Mouse (Mus musculus): Measurements from ENCODE around the gene Bscl2. TPM values are rescaled to one million over a fixed set of nuclear protein-coding genes. Genes with fewer than 3 reads are reported as not detected.
A peak's percentile ranks its signal among the peaks of the same experiment; 100 is the strongest.

The Bscl2 gene
- polyA plus RNA-seq, 1 experiment from 2014 or later = 29.3 TPM

GRCm38 (mm10) chr19:8839103-8839907 is 2.0 kb downstream of the Bscl2 start, which contains the start of gene Gng3:
Gene Gng3, minus strand, starts transcription at chr19:8839194.
- WGBS (ENCODE audit: insufficient replicate concordance) = 78% methylated on average over 11 of the region's 11 CpGs
- peaks cover 9% of the 10 kb centered on the region for H3K36me3 ChIP-seq (ENCODE audit: control insufficient read depth, insufficient read depth)
- H3K4me3 ChIP-seq (ENCODE audit: low read depth, low read length) = peak within 1 kb of the TSS; percentile 80
- H3K27ac ChIP-seq (ENCODE audit: low read length) = 0 out of 2 replicates have a peak within 1 kb of the TSS, but pooled peaks have one; percentile 1
- H3K4me1 ChIP-seq (ENCODE audit: control insufficient read depth, low read depth, low read length) = peaks cover 29% of the 10 kb centered on the region
- peak within 1 kb of the TSS; percentile 75 for H3K4me2 ChIP-seq (ENCODE audit: low read depth, low read length)
- no peaks in the 10 kb centered on the region for H3K27me3 ChIP-seq (ENCODE audit: control insufficient read depth, insufficient read depth, low read depth, low read length)
- peak within 1 kb of the TSS; percentile 90 for H3K9ac ChIP-seq (ENCODE audit: low read depth, low read length)
- H3K9me3 ChIP-seq (replicated peaks; ENCODE audit: control insufficient read depth, low read length) = no peaks in the 10 kb centered on the region
- ATAC-seq (ENCODE audit: low read depth) = no peak

GRCm38 (mm10) chr19:8839908-8840791 is 2.9 kb downstream of the Bscl2 start:
- WGBS (ENCODE audit: insufficient replicate concordance) = 26% methylated on average over 29 of the region's 29 CpGs
- H3K4me1 ChIP-seq (ENCODE audit: control insufficient read depth, low read depth, low read length) = peaks cover 29% of the 10 kb centered on the region
- H3K9me3 ChIP-seq (replicated peaks; ENCODE audit: control insufficient read depth, low read length) = no peaks in the 10 kb centered on the region
- H3K4me2 ChIP-seq (ENCODE audit: low read depth, low read length) = peak overlapping the region; percentile 75
- H3K27ac ChIP-seq (ENCODE audit: low read length) = peak overlapping the region; percentile 43; the same call in 1 of the 2 replicates
- peaks cover 2% of the 10 kb centered on the region; the same call in 1 of the 2 replicates for H3K36me3 ChIP-seq (ENCODE audit: control insufficient read depth, insufficient read depth)
- H3K9ac ChIP-seq (ENCODE audit: low read depth, low read length) = peak overlapping the region; percentile 74
- H3K4me3 ChIP-seq (ENCODE audit: low read depth, low read length) = peak overlapping the region; percentile 67
- no peaks in the 10 kb centered on the region for H3K27me3 ChIP-seq (ENCODE audit: control insufficient read depth, insufficient read depth, low read depth, low read length)
- ATAC-seq (ENCODE audit: low read depth) = peak; percentile 73

GRCm38 (mm10) chr19:8841012-8841411 is 3.7 kb downstream of the Bscl2 start:
- no peak overlapping the region for H3K27ac ChIP-seq (ENCODE audit: low read length)
- WGBS (ENCODE audit: insufficient replicate concordance) = 82% methylated on average over 7 of the region's 7 CpGs
- no peak overlapping the region; the same call in 1 of the 2 replicates for H3K9ac ChIP-seq (ENCODE audit: low read depth, low read length)

GRCm38 (mm10) chr19:8842961-8843360 is 5.7 kb downstream of the Bscl2 start:
- Histone ChIP-seq H3K9ac (ENCODE audit: low read depth, low read length) (no peak overlapping the region), H3K27me3 (ENCODE audit: control insufficient read depth, insufficient read depth, low read depth, low read length) (no peaks in the 10 kb centered on the region), H3K4me3 (ENCODE audit: low read depth, low read length) (no peak overlapping the region), H3K27ac (ENCODE audit: low read length) (no peak overlapping the region), H3K4me1 (ENCODE audit: control insufficient read depth, low read depth, low read length) (peaks cover 21% of the 10 kb centered on the region), H3K4me2 (ENCODE audit: low read depth, low read length) (no peak overlapping the region), H3K9me3 (replicated peaks; ENCODE audit: control insufficient read depth, low read length) (no peaks in the 10 kb centered on the region), H3K36me3 (ENCODE audit: control insufficient read depth, insufficient read depth) (peaks cover 8% of the 10 kb centered on the region; the same call in 1 of the 2 replicates)
- whole genome bisulfite sequencing (ENCODE audit: insufficient replicate concordance) = 61% methylated on average over 6 of the region's 6 CpGs
- ATAC-seq (ENCODE audit: low read depth) = no peak

More at GRCm38 (mm10) chr19:8841012-8841411, 3.7 kb downstream of the Bscl2 start:
- Histone ChIP-seq H3K9me3 (replicated peaks; ENCODE audit: control insufficient read depth, low read length) (no peaks in the 10 kb centered on the region), H3K4me1 (ENCODE audit: control insufficient read depth, low read depth, low read length) (peaks cover 29% of the 10 kb centered on the region), H3K36me3 (ENCODE audit: control insufficient read depth, insufficient read depth) (peaks cover 3% of the 10 kb centered on the region; the same call in 1 of the 2 replicates), H3K4me3 (ENCODE audit: low read depth, low read length) (peak overlapping the region; percentile 67), H3K4me2 (ENCODE audit: low read depth, low read length) (peak overlapping the region; percentile 75), H3K27me3 (ENCODE audit: control insufficient read depth, insufficient read depth, low read depth, low read length) (no peaks in the 10 kb centered on the region)
- no peak for ATAC-seq (ENCODE audit: low read depth)

GRCm38 (mm10) chr19:8844371-8845129 is 7.3 kb downstream of the Bscl2 start:
- peaks cover 8% of the 10 kb centered on the region; the same call in 1 of the 2 replicates for H3K36me3 ChIP-seq (ENCODE audit: control insufficient read depth, insufficient read depth)
- WGBS (ENCODE audit: insufficient replicate concordance) = 59% methylated on average over 5 of the region's 5 CpGs
- no peak for ATAC-seq (ENCODE audit: low read depth)

GRCm38 (mm10) chr19:8848356-8848755 is 11.1 kb downstream of the Bscl2 start:
- Histone ChIP-seq H3K27ac (ENCODE audit: low read length) (no peak overlapping the region), H3K4me3 (ENCODE audit: low read depth, low read length) (no peak overlapping the region), H3K36me3 (ENCODE audit: control insufficient read depth, insufficient read depth) (peaks cover 8% of the 10 kb centered on the region; the same call in 1 of the 2 replicates), H3K9me3 (replicated peaks; ENCODE audit: control insufficient read depth, low read length) (no peaks in the 10 kb centered on the region), H3K27me3 (ENCODE audit: control insufficient read depth, insufficient read depth, low read depth, low read length) (no peaks in the 10 kb centered on the region), H3K4me2 (ENCODE audit: low read depth, low read length) (no peak overlapping the region), H3K9ac (ENCODE audit: low read depth, low read length) (no peak overlapping the region), H3K4me1 (ENCODE audit: control insufficient read depth, low read depth, low read length) (no peaks in the 10 kb centered on the region)
- ATAC-seq (ENCODE audit: low read depth) = no peak
- WGBS (ENCODE audit: insufficient replicate concordance) = 74% methylated on average over 5 of the region's 5 CpGs

More at GRCm38 (mm10) chr19:8844371-8845129, 7.3 kb downstream of the Bscl2 start:
- peaks cover 11% of the 10 kb centered on the region for H3K4me1 ChIP-seq (ENCODE audit: control insufficient read depth, low read depth, low read length)
- no peak overlapping the region for H3K27ac ChIP-seq (ENCODE audit: low read length)
- no peak overlapping the region for H3K4me2 ChIP-seq (ENCODE audit: low read depth, low read length)
- H3K4me3 ChIP-seq (ENCODE audit: low read depth, low read length) = no peak overlapping the region
- no peak overlapping the region for H3K9ac ChIP-seq (ENCODE audit: low read depth, low read length)
- H3K27me3 ChIP-seq (ENCODE audit: control insufficient read depth, insufficient read depth, low read depth, low read length) = no peaks in the 10 kb centered on the region
- H3K9me3 ChIP-seq (replicated peaks; ENCODE audit: control insufficient read depth, low read length) = no peaks in the 10 kb centered on the region

GRCm38 (mm10) chr19:8850402-8850901 is 13.2 kb downstream of the Bscl2 start, which contains the start of gene Lrrn4cl:
Gene Lrrn4cl, plus strand, starts transcription at chr19:8850768.
- Histone ChIP-seq H3K27ac (ENCODE audit: low read length) (no peak within 1 kb of the TSS), H3K4me1 (ENCODE audit: control insufficient read depth, low read depth, low read length) (no peaks in the 10 kb centered on the region), H3K4me3 (ENCODE audit: low read depth, low read length) (no peak within 1 kb of the TSS), H3K4me2 (ENCODE audit: low read depth, low read length) (no peak within 1 kb of the TSS), H3K36me3 (ENCODE audit: control insufficient read depth, insufficient read depth) (peaks cover 8% of the 10 kb centered on the region; the same call in 1 of the 2 replicates), H3K9ac (ENCODE audit: low read depth, low read length) (no peak within 1 kb of the TSS), H3K9me3 (replicated peaks; ENCODE audit: control insufficient read depth, low read length) (no peaks in the 10 kb centered on the region), H3K27me3 (ENCODE audit: control insufficient read depth, insufficient read depth, low read depth, low read length) (no peaks in the 10 kb centered on the region)
- no peak for ATAC-seq (ENCODE audit: low read depth)
- WGBS (ENCODE audit: insufficient replicate concordance) = 42% methylated on average over 7 of the region's 7 CpGs

GRCm38 (mm10) chr19:8851639-8852038 is 14.4 kb downstream of the Bscl2 start:
- no peaks in the 10 kb centered on the region for H3K9me3 ChIP-seq (replicated peaks; ENCODE audit: control insufficient read depth, low read length)
- H3K4me1 ChIP-seq (ENCODE audit: control insufficient read depth, low read depth, low read length) = no peaks in the 10 kb centered on the region
- H3K4me3 ChIP-seq (ENCODE audit: low read depth, low read length) = no peak overlapping the region
- peaks cover 1% of the 10 kb centered on the region; the same call in 1 of the 2 replicates for H3K36me3 ChIP-seq (ENCODE audit: control insufficient read depth, insufficient read depth)
- no peaks in the 10 kb centered on the region; the same call in 1 of the 2 replicates for H3K27me3 ChIP-seq (ENCODE audit: control insufficient read depth, insufficient read depth, low read depth, low read length)
- no peak overlapping the region for H3K4me2 ChIP-seq (ENCODE audit: low read depth, low read length)
- WGBS (ENCODE audit: insufficient replicate concordance) = 50% methylated on average over 7 of the region's 7 CpGs
- H3K9ac ChIP-seq (ENCODE audit: low read depth, low read length) = no peak overlapping the region
- no peak for ATAC-seq (ENCODE audit: low read depth)
- no peak overlapping the region for H3K27ac ChIP-seq (ENCODE audit: low read length)
